Mouse (Mus musculus) thymus, postnatal 10 days (tissue): ENCODE measurements around the gene Depdc7.

Experiments
- DNase-seq, 2 experiments: peaks; one replicate each; pipeline ENCODE4 v3.0.0; 2021; ENCODE audit warnings: low spot score in 2 of 2

The Depdc7 gene

GRCm38 (mm10) chr2:104742741-104743064 lies at the start of gene Depdc7:
Gene Depdc7, minus strand, starts transcription at chr2:104742878.
- peak; percentile 72 to 88 for DNase-seq

DNA sequence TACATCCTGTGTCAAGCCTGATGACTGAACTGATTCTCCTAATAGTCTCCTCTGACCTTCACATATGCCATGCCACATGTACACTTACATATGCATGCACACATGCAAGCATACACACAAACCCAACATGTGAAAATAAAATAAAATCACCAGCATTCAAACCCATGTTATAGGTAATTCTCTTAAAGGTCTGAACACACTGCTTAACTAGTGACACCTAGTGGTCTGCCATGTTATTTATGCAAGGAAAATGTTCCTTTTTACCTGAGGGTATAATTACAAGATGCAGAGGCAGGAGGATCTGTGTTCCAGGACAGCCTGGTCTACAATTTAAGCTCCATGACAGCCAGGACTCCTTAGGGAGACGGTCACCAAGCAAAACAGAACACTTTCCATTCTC lies 32.1 kb upstream of the Depdc7 start:
- DNase-seq: peak in 1 of 2 experiments; percentile 13

GRCm38 (mm10) chr2:104768697-104769096 lies 26.0 kb upstream of the Depdc7 start:
- DNase-seq: no peak

GRCm38 (mm10) chr2:104764018-104764417 lies 21.3 kb upstream of the Depdc7 start:
- no peak for DNase-seq

GRCm38 (mm10) chr2:104763134-104763703 lies 20.5 kb upstream of the Depdc7 start:
- no peak for DNase-seq

DNA sequence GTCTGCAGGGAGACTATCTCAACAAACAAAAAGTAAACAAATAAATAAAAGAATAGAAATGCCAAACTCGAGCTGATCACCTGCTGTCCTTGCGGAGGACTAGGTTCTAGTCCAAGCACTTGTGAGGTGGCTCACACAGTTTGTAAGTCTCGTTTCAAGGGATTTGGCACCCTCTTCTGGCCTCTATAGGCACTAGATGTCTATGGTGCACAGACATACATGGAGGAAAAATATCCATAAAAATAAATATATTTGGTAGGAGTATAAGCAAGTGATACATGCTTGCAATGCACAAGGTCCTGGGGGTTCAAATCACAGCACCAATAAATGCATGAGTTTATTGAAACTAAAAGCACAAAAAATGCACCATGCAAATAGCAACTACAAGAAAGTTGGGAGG lies 7.9 kb upstream of the Depdc7 start:
- no peak for DNase-seq

GRCm38 (mm10) chr2:104748652-104749183 lies 6.0 kb upstream of the Depdc7 start:
- DNase-seq: no peak

DNA sequence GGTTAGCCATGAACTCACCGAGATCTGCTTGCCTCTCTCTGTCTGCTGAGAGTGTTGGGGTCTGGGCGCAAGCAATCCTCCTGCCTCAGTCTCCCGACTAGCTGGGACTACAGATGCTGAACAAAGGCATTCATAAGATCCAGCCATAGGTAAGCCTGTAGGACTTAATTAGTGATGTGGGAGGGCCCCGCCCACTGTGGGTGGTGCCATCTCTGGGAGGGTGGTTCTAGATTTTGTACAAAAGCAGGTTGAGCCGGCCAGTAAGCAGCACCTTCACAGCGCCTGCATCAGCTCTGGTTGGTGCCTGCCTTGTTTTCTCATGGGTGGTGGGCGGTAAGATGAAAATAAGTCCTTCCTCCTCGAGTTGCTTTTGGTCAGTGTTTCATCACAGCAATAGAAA lies 3.6 kb upstream of the Depdc7 start:
- no peak for DNase-seq

DNA sequence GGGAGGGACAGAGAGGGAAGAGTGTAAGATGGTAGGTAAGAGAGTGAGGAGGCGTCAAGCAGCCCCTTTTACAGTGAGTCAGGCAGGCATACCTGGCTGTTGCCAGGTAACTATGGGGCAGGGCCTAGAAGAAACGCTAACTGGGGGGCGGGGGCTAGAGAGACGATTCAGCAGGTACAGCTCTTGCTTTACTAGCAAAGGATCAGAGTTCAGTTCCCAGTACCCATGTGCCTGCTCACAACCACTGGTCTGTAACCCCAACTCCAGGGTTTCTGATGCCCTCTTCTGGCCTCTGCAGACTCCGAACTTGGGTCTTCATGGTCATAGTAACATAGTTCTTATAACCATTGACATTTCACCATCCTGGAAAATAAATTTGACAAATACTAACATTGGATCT lies 1.3 kb upstream of the Depdc7 start:
- DNase-seq: no peak

GRCm38 (mm10) chr2:104743160-104743559 lies 482 bp upstream of the Depdc7 start:
- DNase-seq: no peak

GRCm38 (mm10) chr2:104741896-104742740 lies 560 bp downstream of the Depdc7 start:
- no peak for DNase-seq

- no peak for DNase-seq
Observed at GRCm38 (mm10) chr2:104741015-104741758, 1.5 kb downstream of the Depdc7 start.

DNA sequence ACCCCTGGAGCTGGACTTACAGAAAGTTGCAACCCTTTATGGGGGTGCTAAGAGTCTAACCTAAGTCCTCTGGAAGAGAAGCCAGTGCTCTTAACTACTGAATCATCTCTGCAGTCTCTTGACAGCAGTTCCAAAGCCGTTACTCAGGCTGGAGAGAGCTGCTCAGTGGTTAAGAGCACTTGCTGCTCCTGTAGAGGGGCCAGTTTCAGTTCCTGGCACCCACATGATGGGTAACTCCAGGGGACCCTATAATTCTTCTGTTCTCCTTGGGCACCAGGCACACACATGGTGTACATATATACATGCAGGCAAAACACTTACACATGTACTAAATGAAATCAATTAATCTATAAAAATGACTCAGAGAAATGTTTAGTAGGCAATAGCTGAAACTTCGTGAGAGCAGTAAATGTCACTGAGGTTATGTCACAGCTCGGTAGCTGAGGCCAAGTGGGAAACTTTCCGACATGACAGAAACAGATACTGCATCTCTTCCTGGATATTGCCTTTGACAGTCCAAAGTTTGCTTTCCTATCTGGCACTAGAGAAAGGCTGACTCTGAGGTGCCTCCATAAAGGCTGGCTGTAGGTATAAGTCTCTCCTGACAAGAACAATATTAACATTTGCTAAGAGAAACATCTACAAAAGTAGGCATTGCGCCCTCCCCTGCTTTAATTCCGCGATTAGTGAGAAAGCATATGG lies 2.3 kb downstream of the Depdc7 start:
- no peak for DNase-seq

- no peak for DNase-seq
Observed at GRCm38 (mm10) chr2:104739691-104740090, 3.0 kb downstream of the Depdc7 start.

DNA sequence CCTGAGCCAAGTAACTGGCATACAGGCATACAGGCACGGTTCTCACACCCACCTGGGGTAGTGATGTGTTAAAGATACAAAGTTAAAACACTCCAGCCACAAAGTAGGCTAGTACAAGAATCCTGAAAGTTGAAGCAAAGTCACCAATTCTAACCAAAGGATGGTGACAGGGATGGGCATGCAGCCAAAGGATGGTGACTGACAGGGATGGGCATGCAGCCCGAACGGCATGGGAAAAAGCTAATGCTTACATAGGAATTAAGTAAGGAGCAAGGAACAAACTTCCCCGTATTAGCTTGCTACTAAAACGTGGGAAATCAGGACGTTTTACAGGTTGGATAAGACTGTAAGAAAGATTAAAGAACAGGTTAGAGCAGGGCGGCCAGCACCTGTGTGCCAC lies 6.4 kb downstream of the Depdc7 start:
- DNase-seq: no peak

- DNase-seq: no peak
Observed at GRCm38 (mm10) chr2:104732562-104733256, 10.0 kb downstream of the Depdc7 start.

DNA sequence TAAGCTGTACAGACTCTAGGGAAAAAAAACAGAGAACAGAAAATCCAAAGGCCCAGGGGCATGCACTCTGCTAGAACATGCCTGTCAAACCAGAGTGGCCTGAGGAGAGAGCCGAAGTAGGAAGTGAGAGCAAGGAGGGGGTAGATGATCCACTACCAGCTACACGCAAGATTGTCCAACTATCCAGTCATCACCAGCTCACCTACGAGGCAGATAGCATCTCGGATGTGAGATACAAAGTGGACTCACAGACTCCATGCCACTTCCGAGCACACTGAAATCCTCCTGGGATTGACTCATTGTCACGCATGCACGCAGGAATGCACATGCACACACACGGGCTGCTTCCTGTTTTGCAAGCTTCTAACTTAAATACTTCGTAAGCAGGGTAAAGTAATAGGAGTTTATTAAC lies 10.6 kb downstream of the Depdc7 start:
- no peak for DNase-seq

DNA sequence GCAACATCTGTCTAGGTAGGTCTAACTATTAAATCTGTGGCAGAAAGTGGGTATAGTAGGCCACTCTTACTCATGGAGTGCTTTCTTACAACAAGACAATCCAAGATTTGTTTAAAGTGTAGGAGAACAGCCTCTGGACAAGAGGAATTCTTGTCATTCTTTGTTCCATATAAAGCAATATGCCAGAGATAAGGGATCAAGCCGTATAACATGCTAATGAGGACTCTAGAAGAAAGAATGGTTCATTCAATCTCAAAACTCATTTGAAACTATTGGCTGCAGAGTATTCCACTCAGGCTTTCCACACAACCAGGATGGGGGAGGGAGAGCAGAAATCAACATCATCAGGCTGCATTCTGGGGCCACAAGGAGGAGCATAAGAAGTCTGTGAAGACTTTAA lies 15.3 kb downstream of the Depdc7 start:
- DNase-seq: no peak

DNA sequence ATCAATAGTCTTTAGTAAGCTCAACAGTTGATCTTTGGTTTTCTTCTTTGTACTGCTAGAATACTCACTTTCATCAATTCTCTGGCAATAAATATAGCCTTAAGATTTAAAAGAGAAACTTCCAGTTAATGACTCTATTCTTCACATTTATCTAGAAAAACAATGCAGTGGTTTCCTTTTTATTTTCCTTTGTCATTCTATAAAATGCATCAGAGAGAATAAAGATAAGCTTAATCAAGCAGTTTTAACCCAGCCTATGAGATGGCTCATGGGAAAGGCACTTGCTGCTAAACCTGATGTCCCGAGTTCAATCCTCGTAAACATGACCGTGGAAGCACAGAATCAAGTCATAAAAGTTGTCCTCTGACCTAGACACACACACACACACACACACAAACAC lies 20.7 kb downstream of the Depdc7 start:
- no peak for DNase-seq

DNA sequence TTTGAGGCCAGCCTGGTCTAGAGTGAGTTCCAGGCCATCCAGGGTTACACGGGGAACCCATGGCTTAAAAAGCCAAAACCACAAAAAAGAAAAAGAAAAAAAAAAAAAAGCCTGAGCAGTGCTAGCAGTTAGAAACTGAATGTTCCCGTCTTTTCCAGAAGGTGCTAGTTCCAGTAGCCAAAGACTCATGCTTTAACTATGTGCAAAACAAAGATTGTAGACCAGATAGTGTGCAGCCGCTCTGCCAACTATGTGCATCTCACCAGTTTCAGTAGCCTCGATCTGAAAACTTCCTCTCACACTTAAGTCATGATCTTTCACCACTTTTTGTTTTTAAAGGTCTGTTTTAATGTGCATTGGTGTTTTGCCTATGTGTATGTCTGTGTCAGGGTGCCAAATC lies 24.9 kb downstream of the Depdc7 start:
- DNase-seq: no peak

- no peak for DNase-seq
Observed at GRCm38 (mm10) chr2:104717231-104717735, 25.4 kb downstream of the Depdc7 start.
